24 mouse cellular contexts compared by ENCODE assay signal in the genomic region with DNA sequence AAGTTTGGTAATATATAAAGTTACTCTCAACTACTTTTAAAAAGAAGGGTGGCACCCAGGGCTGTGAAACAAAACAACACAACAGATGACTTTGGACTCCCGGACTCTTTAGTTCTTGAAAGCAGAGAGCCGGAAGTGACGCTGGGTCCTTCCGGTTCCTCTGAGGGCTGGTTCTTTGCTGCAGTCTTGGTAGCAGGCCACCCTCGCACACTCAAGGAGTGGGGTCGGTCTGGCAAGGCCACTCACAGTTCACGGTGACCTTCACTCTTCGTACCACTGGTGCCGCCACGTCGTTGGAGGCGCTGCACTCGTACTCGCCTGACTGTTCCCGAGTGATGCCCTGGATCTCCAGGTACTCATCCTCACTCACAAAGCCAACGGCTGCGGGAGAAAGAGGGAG.
"Had no signal": no experiment of that assay in that cellular context is flagged by ENCODE, and none has a peak within 500 bp of the region (broad histone marks: within the 10 kb centered on the region; RNA-seq: fewer than 3 reads in every experiment).

No protein-coding gene starts in this region.

- H3K27ac ChIP-seq: heart, adult 2 months; hindbrain, embryonic 10.5 days; hindbrain, embryonic 12.5 days; hindbrain, embryonic 14.5 days; intestine, embryonic 15.5 days; layer of hippocampus, adult 2 months; left cerebral cortex, adult 2 months; limb, embryonic 10.5 days; limb, embryonic 12.5 days had no signal

- H3K4me1 ChIP-seq: intestine, embryonic 15.5 days; limb, embryonic 10.5 days; limb, embryonic 12.5 days had no signal

- H3K4me3 ChIP-seq: heart, adult 2 months; hindbrain, embryonic 10.5 days; hindbrain, embryonic 12.5 days; intestine, embryonic 15.5 days; layer of hippocampus, adult 2 months; left cerebral cortex, adult 2 months; limb, embryonic 10.5 days; limb, embryonic 12.5 days had no signal

- H3K9ac ChIP-seq: forebrain, postnatal 0 days; hindbrain, embryonic 12.5 days; hindbrain, embryonic 14.5 days; intestine, embryonic 15.5 days; limb, embryonic 12.5 days had no signal

- DNase-seq: forebrain, postnatal 0 days; gastrocnemius, postnatal 25 days; heart, adult 2 months; heart, postnatal 10 days; heart, postnatal 4 days; kidney, adult 18-20 months; kidney, adult 8-10 months; kidney, postnatal 10 days; kidney, postnatal 25 days; kidney, postnatal 4 days; liver had no signal

- ATAC-seq: forebrain, postnatal 0 days; hindbrain, embryonic 16.5 days; inflammation-experienced regulatory T-cells, adult 6 months; intestine, embryonic 15.5 days; intestine, postnatal 0 days had no signal

- H3K9me3 ChIP-seq: hindbrain, embryonic 10.5 days; hindbrain, embryonic 12.5 days; intestine, embryonic 15.5 days; limb, embryonic 10.5 days; limb, embryonic 12.5 days had no signal

- H3K36me3 ChIP-seq: hindbrain, embryonic 10.5 days; hindbrain, embryonic 12.5 days; intestine, embryonic 15.5 days; limb, embryonic 10.5 days; limb, embryonic 12.5 days had no signal

- H3K4me2 ChIP-seq: heart, embryonic 11.5 days; hindbrain, embryonic 12.5 days; hindbrain, embryonic 14.5 days; intestine, embryonic 15.5 days; limb, embryonic 12.5 days; liver, embryonic 11.5 days had no signal

- H3K27me3 ChIP-seq: hindbrain, embryonic 12.5 days; intestine, embryonic 15.5 days; limb, embryonic 12.5 days had no signal
